Mouse (Mus musculus) cerebellum, adult 8-10 months (tissue): ENCODE measurements at regions not wholly inside any gene's neighbourhood (a gene's known extent, or its start where the extent isn't known, plus 50 kb on each side); places are given as distances from the start of the nearest gene placed in this dataset.
A peak's percentile ranks its signal among the peaks of the same experiment; 100 is the strongest.

Experiments used
- DNase-seq: peaks from one replicate; pipeline ENCODE4 v3.0.0; 2022

GRCm38 (mm10) chr14:55301996-55302395, 80.2 kb downstream of the Dhrs2 start:
- no peak for DNase-seq

- DNase-seq: no peak
Measured at GRCm38 (mm10) chr14:55313615-55314014, 91.8 kb downstream of the Dhrs2 start.

- no peak for DNase-seq
Measured at GRCm38 (mm10) chr14:55323897-55324296, 102.1 kb downstream of the Dhrs2 start.

- DNase-seq: no peak
Measured at GRCm38 (mm10) chr14:55324335-55324734, 102.5 kb downstream of the Dhrs2 start.

GRCm38 (mm10) chr14:55333812-55334211, 112.0 kb downstream of the Dhrs2 start:
- DNase-seq: no peak

- no peak for DNase-seq
Measured at GRCm38 (mm10) chr14:55334305-55334704, 112.5 kb downstream of the Dhrs2 start.

GRCm38 (mm10) chr14:55335586-55335985, 113.8 kb downstream of the Dhrs2 start:
- no peak for DNase-seq

- no peak for DNase-seq
Measured at GRCm38 (mm10) chr14:55336451-55337195, 114.8 kb downstream of the Dhrs2 start.

- DNase-seq: peak; percentile 48
Measured at GRCm38 (mm10) chr14:55338010-55338409, 116.2 kb downstream of the Dhrs2 start.

- DNase-seq: no peak
Measured at GRCm38 (mm10) chr14:55338500-55338899, 116.7 kb downstream of the Dhrs2 start.

- DNase-seq: no peak
Measured at GRCm38 (mm10) chr14:55339036-55339614, 117.3 kb downstream of the Dhrs2 start.

- no peak for DNase-seq
Measured at GRCm38 (mm10) chr14:55343341-55343740, 121.5 kb downstream of the Dhrs2 start.

- DNase-seq: no peak
Measured at GRCm38 (mm10) chr14:55343914-55344313, 122.1 kb downstream of the Dhrs2 start.

- DNase-seq: no peak
Measured at GRCm38 (mm10) chr14:55345091-55345490, 123.3 kb downstream of the Dhrs2 start.

GRCm38 (mm10) chr14:55348098-55348497, 126.3 kb downstream of the Dhrs2 start:
- DNase-seq: peak; percentile 82

- DNase-seq: no peak
Measured at GRCm38 (mm10) chr14:55357258-55357657, 121.3 kb upstream of the Dhrs4 start.

- DNase-seq: no peak
Measured at GRCm38 (mm10) chr14:55358429-55358828, 120.1 kb upstream of the Dhrs4 start.

GRCm38 (mm10) chr14:55362316-55362715, 116.2 kb upstream of the Dhrs4 start:
- DNase-seq: no peak

GRCm38 (mm10) chr14:55362757-55363156, 115.8 kb upstream of the Dhrs4 start:
- DNase-seq: no peak

GRCm38 (mm10) chr14:55370384-55370783, 108.2 kb upstream of the Dhrs4 start:
- DNase-seq: no peak

- no peak for DNase-seq
Measured at GRCm38 (mm10) chr14:55372960-55373359, 105.6 kb upstream of the Dhrs4 start.

GRCm38 (mm10) chr14:55386773-55387172, 91.8 kb upstream of the Dhrs4 start:
- no peak for DNase-seq

GRCm38 (mm10) chr14:55387378-55387777, 91.2 kb upstream of the Dhrs4 start:
- no peak for DNase-seq

GRCm38 (mm10) chr14:55392390-55392789, 86.2 kb upstream of the Dhrs4 start:
- no peak for DNase-seq

- DNase-seq: no peak
Measured at GRCm38 (mm10) chr14:55406146-55406545, 72.4 kb upstream of the Dhrs4 start.
